Mouse (Mus musculus): ENCODE results near the gene Szt2.

DNA sequence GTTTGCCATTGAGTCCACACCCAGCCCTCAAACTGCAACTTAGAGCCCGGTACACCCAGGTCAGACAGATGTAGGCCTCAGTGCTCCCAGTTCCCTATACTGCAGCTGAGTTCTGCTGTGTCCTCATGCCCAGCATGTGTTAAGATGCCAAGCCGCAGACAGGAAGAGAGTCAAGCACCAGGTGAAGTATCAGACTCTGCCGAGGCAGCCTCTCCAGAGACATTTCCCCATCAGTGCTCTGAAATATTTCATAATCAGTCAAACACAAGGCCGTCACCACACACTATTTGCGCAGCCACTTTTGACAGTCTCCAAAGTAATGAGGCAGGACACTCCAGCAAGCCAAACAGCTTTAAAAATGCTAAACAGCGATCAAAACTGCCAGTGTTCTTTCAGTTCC lies 10.7 kb downstream of the Szt2 start:
- no peak for TF ChIP-seq CTCF (IDR thresholded peaks at IDR 0.05; ENCODE audit: control insufficient read depth, insufficient read depth, insufficient read length)
- no peak for TF ChIP-seq MAX (IDR thresholded peaks at IDR 0.05)
- TF ChIP-seq MYOD1 (IDR thresholded peaks at IDR 0.05; ENCODE audit: control insufficient read depth, insufficient read length, low read depth), result no peak
- TF ChIP-seq USF1 (IDR thresholded peaks at IDR 0.05; ENCODE audit: low read depth), result no peak
- no peak for TF ChIP-seq MYOG (IDR thresholded peaks at IDR 0.05; ENCODE audit: control insufficient read depth, extremely low read depth, insufficient read length)
